Mouse (Mus musculus): ENCODE data around the gene Aamdc.

Aamdc gene

GRCm38 (mm10) chr7:97579067-97579975 lies at the start of gene Aamdc, which contains the start of gene Rsf1:
Aamdc (minus strand) TSS chr7:97579497.
Rsf1 (plus strand) TSS chr7:97579889.
- DNase-seq (ENCODE audit: low spot score): peak; percentile 95

- DNase-seq (ENCODE audit: low spot score): no peak
These were observed 44.1 kb upstream of the Aamdc start for GRCm38 (mm10) chr7:97623402-97623801.

- DNase-seq (ENCODE audit: low spot score): no peak
These were observed 43.4 kb upstream of the Aamdc start for GRCm38 (mm10) chr7:97622676-97623075.

GRCm38 (mm10) chr7:97621346-97621745 lies 42.0 kb upstream of the Aamdc start:
- no peak for DNase-seq (ENCODE audit: low spot score)

- no peak for DNase-seq (ENCODE audit: low spot score)
These were observed 19.3 kb upstream of the Aamdc start for GRCm38 (mm10) chr7:97598548-97598947.

- DNase-seq (ENCODE audit: low spot score): no peak
These were observed 14.2 kb upstream of the Aamdc start for GRCm38 (mm10) chr7:97593535-97593934.

GRCm38 (mm10) chr7:97592396-97592795 lies 13.1 kb upstream of the Aamdc start:
- no peak for DNase-seq (ENCODE audit: low spot score)

- no peak for DNase-seq (ENCODE audit: low spot score)
These were observed 12.0 kb upstream of the Aamdc start for GRCm38 (mm10) chr7:97591336-97591735.

GRCm38 (mm10) chr7:97590488-97590887 lies 11.2 kb upstream of the Aamdc start:
- DNase-seq (ENCODE audit: low spot score): no peak

- no peak for DNase-seq (ENCODE audit: low spot score)
These were observed 9.2 kb upstream of the Aamdc start for GRCm38 (mm10) chr7:97588506-97588905.

GRCm38 (mm10) chr7:97580843-97581214 lies 1.5 kb upstream of the Aamdc start:
- peak; percentile 88 for DNase-seq (ENCODE audit: low spot score)

GRCm38 (mm10) chr7:97579976-97580842 lies 912 bp upstream of the Aamdc start:
- peak; percentile 51 for DNase-seq (ENCODE audit: low spot score)

GRCm38 (mm10) chr7:97578361-97579066 lies 783 bp downstream of the Aamdc start:
- DNase-seq (ENCODE audit: low spot score): peak; percentile 49

GRCm38 (mm10) chr7:97570389-97570788 lies 8.9 kb downstream of the Aamdc start:
- no peak for DNase-seq (ENCODE audit: low spot score)

- no peak for DNase-seq (ENCODE audit: low spot score)
These were observed 9.9 kb downstream of the Aamdc start for GRCm38 (mm10) chr7:97569372-97569771.

- DNase-seq (ENCODE audit: low spot score): no peak
These were observed 15.7 kb downstream of the Aamdc start for GRCm38 (mm10) chr7:97563576-97563975.

- no peak for DNase-seq (ENCODE audit: low spot score)
These were observed 28.6 kb downstream of the Aamdc start for GRCm38 (mm10) chr7:97550673-97551072.

- no peak for DNase-seq (ENCODE audit: low spot score)
These were observed 30.0 kb downstream of the Aamdc start for GRCm38 (mm10) chr7:97549301-97549700.

- DNase-seq (ENCODE audit: low spot score): no peak
These were observed 32.8 kb downstream of the Aamdc start for GRCm38 (mm10) chr7:97546462-97546861.

GRCm38 (mm10) chr7:97536571-97536970 lies 42.7 kb downstream of the Aamdc start:
- no peak for DNase-seq (ENCODE audit: low spot score)

- no peak for DNase-seq (ENCODE audit: low spot score)
These were observed 43.8 kb downstream of the Aamdc start for GRCm38 (mm10) chr7:97535531-97535930.

- peak; percentile 16 for DNase-seq (ENCODE audit: low spot score)
These were observed 59.4 kb downstream of the Aamdc start for GRCm38 (mm10) chr7:97519935-97520334.

All from layer of hippocampus, adult 11-12 months (tissue).